Comparison of ENCODE assay signal across 7 mouse cellular contexts in genomic region chr7:31042431-31042910, GRCm38 (mm10). TPM values are rescaled to one million over a fixed set of nuclear protein-coding genes. Genes with fewer than 3 reads are reported as not detected.
DNase-seq lines count a peak whose midpoint lies in the region; ATAC-seq and TF ChIP-seq lines count a peak whose summit lies in the region.

Gene Fxyd5, minus strand, starts transcription at chr7:31042481.

- H3K79me2 ChIP-seq in C2C12 (ENCODE audit: control insufficient read depth, insufficient read depth): no peaks in the 10 kb centered on the region

- TF ChIP-seq CTCF in C2C12 (IDR thresholded peaks at IDR 0.05; ENCODE audit: control insufficient read depth, insufficient read depth, insufficient read length): no peak

- H3K27ac ChIP-seq in forebrain, embryonic 11.5 days (ENCODE audit: low read depth, low read length): no peak within 1 kb of the TSS
- no peak within 1 kb of the TSS for H3K27ac ChIP-seq in hindbrain, embryonic 15.5 days (replicated peaks)
- peak within 1 kb of the TSS; percentile 24; the same call in 1 of the 2 replicates for H3K27ac ChIP-seq in liver, embryonic 16.5 days (ENCODE audit: low read length)

- H3K9me3 ChIP-seq in forebrain, embryonic 11.5 days (ENCODE audit: control insufficient read depth, low read length): no peaks in the 10 kb centered on the region
- H3K9me3 ChIP-seq in hindbrain, embryonic 15.5 days: no peaks in the 10 kb centered on the region
- no peaks in the 10 kb centered on the region for H3K9me3 ChIP-seq in liver, embryonic 16.5 days (replicated peaks; ENCODE audit: control insufficient read depth, low read length)

- peak within 1 kb of the TSS; percentile 37 for H3K4me3 ChIP-seq in C2C12 (ENCODE audit: insufficient read depth, poor library complexity, severe bottlenecking)
- no peak within 1 kb of the TSS for H3K4me3 ChIP-seq in forebrain, embryonic 11.5 days (ENCODE audit: low read depth, low read length)
- peak within 1 kb of the TSS; percentile 18 for H3K4me3 ChIP-seq in hindbrain, embryonic 15.5 days
- H3K4me3 ChIP-seq in liver, embryonic 16.5 days (ENCODE audit: low read depth, low read length): peak within 1 kb of the TSS; percentile 46

- no peaks in the 10 kb centered on the region for H3K27me3 ChIP-seq in C2C12 (ENCODE audit: control insufficient read depth, insufficient read depth, insufficient read length)
- H3K27me3 ChIP-seq in forebrain, embryonic 11.5 days (ENCODE audit: control insufficient read depth, insufficient read depth, low read length): peaks cover 16% of the 10 kb centered on the region
- peaks cover 50% of the 10 kb centered on the region for H3K27me3 ChIP-seq in hindbrain, embryonic 15.5 days
- H3K27me3 ChIP-seq in liver, embryonic 16.5 days (ENCODE audit: control insufficient read depth, insufficient read depth, low read depth, low read length): peaks cover 10% of the 10 kb centered on the region

- H3K4me1 ChIP-seq in forebrain, embryonic 11.5 days (replicated peaks; ENCODE audit: control insufficient read depth, insufficient read depth, low read length): 0 out of 2 replicates have a peak, but pooled peaks cover 2% of the 10 kb centered on the region
- H3K4me1 ChIP-seq in hindbrain, embryonic 15.5 days (replicated peaks): peaks cover 3% of the 10 kb centered on the region
- H3K4me1 ChIP-seq in liver, embryonic 16.5 days (ENCODE audit: control insufficient read depth, low read depth, low read length): no peaks in the 10 kb centered on the region

- no peaks in the 10 kb centered on the region for H3K79me3 ChIP-seq in C2C12 (ENCODE audit: low read depth)

- ATAC-seq in forebrain, embryonic 11.5 days (replicated peaks; ENCODE audit: low FRiP score): no peak
- ATAC-seq in hindbrain, embryonic 15.5 days (ENCODE audit: low FRiP score, low read depth): no peak
- ATAC-seq in liver, embryonic 16.5 days (ENCODE audit: low read depth): no peak

- WGBS in forebrain, embryonic 11.5 days: 34% methylated on average over 10 of the region's 10 CpGs
- 33% methylated on average over 10 of the region's 10 CpGs for whole genome bisulfite sequencing in hindbrain, embryonic 15.5 days
- 38% methylated on average over 10 of the region's 10 CpGs for WGBS in liver, embryonic 16.5 days (ENCODE audit: insufficient replicate concordance)

- peak within 1 kb of the TSS; percentile 68 for H3ac ChIP-seq in C2C12 (ENCODE audit: control insufficient read depth, insufficient read length, low read depth)

- peak; percentile 10 for DNase-seq in 3T3-L1 (ENCODE audit: low read depth, low spot score)
- DNase-seq in forebrain, embryonic 11.5 days (ENCODE audit: low spot score): no peak
- DNase-seq in ovary, postnatal 10 days (ENCODE audit: low spot score): no peak
- no peak for DNase-seq in cerebellum, postnatal 25 days

- no peaks in the 10 kb centered on the region for H3K36me3 ChIP-seq in C2C12 (ENCODE audit: control insufficient read depth, insufficient read depth)
- H3K36me3 ChIP-seq in forebrain, embryonic 11.5 days (ENCODE audit: control insufficient read depth, insufficient read depth, low read length): no peaks in the 10 kb centered on the region
- H3K36me3 ChIP-seq in hindbrain, embryonic 15.5 days: no peaks in the 10 kb centered on the region
- no peaks in the 10 kb centered on the region for H3K36me3 ChIP-seq in liver, embryonic 16.5 days (ENCODE audit: control insufficient read depth, insufficient read depth)

- peak within 1 kb of the TSS; percentile 39 for H3K4me2 ChIP-seq in forebrain, embryonic 11.5 days (ENCODE audit: low read depth, low read length, severe bottlenecking)
- H3K4me2 ChIP-seq in hindbrain, embryonic 15.5 days: peak within 1 kb of the TSS; percentile 33
- peak within 1 kb of the TSS; percentile 46 for H3K4me2 ChIP-seq in liver, embryonic 16.5 days (ENCODE audit: low read depth, low read length)

- H3K9ac ChIP-seq in forebrain, embryonic 11.5 days (ENCODE audit: low read length): no peak within 1 kb of the TSS
- H3K9ac ChIP-seq in hindbrain, embryonic 15.5 days: no peak within 1 kb of the TSS
- H3K9ac ChIP-seq in liver, embryonic 16.5 days (ENCODE audit: low read depth, low read length): no peak within 1 kb of the TSS; the same call in 1 of the 2 replicates

TF ChIP-seq in C2C12, 6 proteins besides CTCF, POLR2A, EP300 and RAD21:
- TF ChIP-seq MAX (IDR thresholded peaks at IDR 0.05) (no peak), FOSL1 (IDR thresholded peaks at IDR 0.05; ENCODE audit: insufficient read depth, low read length, poor library complexity, severe bottlenecking) (no peak), MYOD1 (IDR thresholded peaks at IDR 0.05; ENCODE audit: control insufficient read depth, insufficient read length, low read depth) (no peak), USF1 (IDR thresholded peaks at IDR 0.05; ENCODE audit: low read depth) (no peak), MYOG (IDR thresholded peaks at IDR 0.05; ENCODE audit: control insufficient read depth, extremely low read depth, insufficient read length) (no peak), CEBPB (IDR thresholded peaks at IDR 0.05; ENCODE audit: low read depth) (no peak)

RNA-seq across cellular contexts. Expression of gene Fxyd5, which starts in this region (rescaled TPM):
- polyA plus RNA-seq in C2C12 (2012; fragmentation: generic; extraction: Trizol): 103 TPM
- polyA plus RNA-seq in forebrain, embryonic 11.5 days (2014; fragmentation: Nextera tagmentation; extraction: Ambion mirVana): 10.2 and 12.9 TPM in 2 replicates
- polyA plus RNA-seq in hindbrain, embryonic 15.5 days (2015; fragmentation: Nextera tagmentation; extraction: Ambion mirVana): 19.2 and 26.8 TPM in 2 replicates
- polyA plus RNA-seq in liver, embryonic 16.5 days (2015; fragmentation: Nextera tagmentation; extraction: Ambion mirVana): 19.9 and 22.4 TPM in 2 replicates
